Mouse (Mus musculus): ENCODE measurements around the gene Foxg1. TPM values are rescaled to one million over a fixed set of nuclear protein-coding genes. Genes with fewer than 3 reads are reported as not detected.

Gene Foxg1
- polyA plus RNA-seq, 1 experiment from 2014 or later = 0.75 TPM

- H3K36me3 ChIP-seq (ENCODE audit: control insufficient read depth, insufficient read depth, low read length) = no peaks in the 10 kb centered on the region
- ATAC-seq (replicated peaks; ENCODE audit: low FRiP score) (no peak), DNase-seq (ENCODE audit: low spot score) (no peak)
- H3K9me3 ChIP-seq (ENCODE audit: control insufficient read depth, low read length) = no peaks in the 10 kb centered on the region
- H3K4me3 ChIP-seq (ENCODE audit: low read depth, low read length) = no peak overlapping the region
- H3K27ac ChIP-seq (ENCODE audit: low read depth, low read length) = no peak overlapping the region
- peaks cover 86% of the 10 kb centered on the region for H3K27me3 ChIP-seq (replicated peaks; ENCODE audit: control insufficient read depth, insufficient read depth, low read length)
- H3K4me2 ChIP-seq = no peak overlapping the region
- WGBS = 4% methylated on average over 19 of the region's 19 CpGs
- H3K9ac ChIP-seq (ENCODE audit: low read depth, low read length) = no peak overlapping the region
- no peaks in the 10 kb centered on the region for H3K4me1 ChIP-seq (replicated peaks; ENCODE audit: control insufficient read depth, insufficient read depth, low read length)
Measured at GRCm38 (mm10) chr12:49376318-49376992, 6.0 kb upstream of the Foxg1 start.

- Histone ChIP-seq H3K4me1 (replicated peaks; ENCODE audit: control insufficient read depth, insufficient read depth, low read length) (no peaks in the 10 kb centered on the region), H3K9me3 (ENCODE audit: control insufficient read depth, low read length) (no peaks in the 10 kb centered on the region), H3K9ac (ENCODE audit: low read depth, low read length) (no peak overlapping the region), H3K27me3 (replicated peaks; ENCODE audit: control insufficient read depth, insufficient read depth, low read length) (peaks cover 96% of the 10 kb centered on the region), H3K4me3 (ENCODE audit: low read depth, low read length) (no peak overlapping the region), H3K36me3 (ENCODE audit: control insufficient read depth, insufficient read depth, low read length) (no peaks in the 10 kb centered on the region), H3K27ac (ENCODE audit: low read depth, low read length) (no peak overlapping the region), H3K4me2 (no peak overlapping the region)
- 4% methylated on average over 15 of the region's 15 CpGs for WGBS
- ATAC-seq (replicated peaks; ENCODE audit: low FRiP score) (no peak), DNase-seq (ENCODE audit: low spot score) (no peak)
Measured at GRCm38 (mm10) chr12:49377281-49377970, 5.0 kb upstream of the Foxg1 start.

GRCm38 (mm10) chr12:49378920-49379319 is 3.5 kb upstream of the Foxg1 start:
- DNase-seq (ENCODE audit: low spot score) (no peak), ATAC-seq (replicated peaks; ENCODE audit: low FRiP score) (no peak)
- 6% methylated on average over 1 of the region's 1 CpGs for WGBS
- Histone ChIP-seq H3K27me3 (replicated peaks; ENCODE audit: control insufficient read depth, insufficient read depth, low read length) (peaks cover 96% of the 10 kb centered on the region), H3K9ac (ENCODE audit: low read depth, low read length) (no peak overlapping the region), H3K9me3 (ENCODE audit: control insufficient read depth, low read length) (no peaks in the 10 kb centered on the region), H3K36me3 (ENCODE audit: control insufficient read depth, insufficient read depth, low read length) (no peaks in the 10 kb centered on the region), H3K4me2 (no peak overlapping the region), H3K4me1 (replicated peaks; ENCODE audit: control insufficient read depth, insufficient read depth, low read length) (no peaks in the 10 kb centered on the region), H3K27ac (ENCODE audit: low read depth, low read length) (no peak overlapping the region), H3K4me3 (ENCODE audit: low read depth, low read length) (no peak overlapping the region)

GRCm38 (mm10) chr12:49379446-49379845 is 3.0 kb upstream of the Foxg1 start:
- H3K9me3 ChIP-seq (ENCODE audit: control insufficient read depth, low read length) = no peaks in the 10 kb centered on the region
- H3K4me2 ChIP-seq = no peak overlapping the region
- no peak overlapping the region for H3K9ac ChIP-seq (ENCODE audit: low read depth, low read length)
- H3K36me3 ChIP-seq (ENCODE audit: control insufficient read depth, insufficient read depth, low read length) = no peaks in the 10 kb centered on the region
- H3K27ac ChIP-seq (ENCODE audit: low read depth, low read length) = no peak overlapping the region
- H3K4me3 ChIP-seq (ENCODE audit: low read depth, low read length) = no peak overlapping the region
- no peak for DNase-seq (ENCODE audit: low spot score)
- no peaks in the 10 kb centered on the region; the same call in 1 of the 2 replicates for H3K4me1 ChIP-seq (replicated peaks; ENCODE audit: control insufficient read depth, insufficient read depth, low read length)
- peaks cover 96% of the 10 kb centered on the region for H3K27me3 ChIP-seq (replicated peaks; ENCODE audit: control insufficient read depth, insufficient read depth, low read length)
- ATAC-seq (replicated peaks; ENCODE audit: low FRiP score) = no peak
- 5% methylated on average over 11 of the region's 11 CpGs for WGBS

DNA sequence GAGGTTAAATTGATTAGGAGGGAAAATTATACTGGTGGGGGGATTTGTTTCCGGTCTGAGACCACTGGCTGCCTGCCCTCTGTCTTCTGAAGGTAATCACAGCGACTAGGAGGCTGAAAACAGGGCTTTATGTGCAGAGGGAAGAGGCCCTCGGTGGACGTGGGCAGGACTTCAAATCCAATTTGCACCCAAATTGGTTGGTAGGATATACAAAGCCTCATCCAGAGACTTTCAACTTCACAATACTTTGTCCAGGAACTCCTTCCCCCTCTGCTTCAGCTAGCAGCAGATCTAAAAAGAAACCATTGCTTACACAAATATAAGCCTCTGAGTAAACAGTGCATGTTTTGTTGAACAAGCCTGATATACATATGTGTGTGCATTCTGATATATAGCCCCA is 2.0 kb upstream of the Foxg1 start:
- WGBS = 4% methylated on average over 4 of the region's 4 CpGs
- no peak overlapping the region for H3K4me2 ChIP-seq
- H3K36me3 ChIP-seq (ENCODE audit: control insufficient read depth, insufficient read depth, low read length) = no peaks in the 10 kb centered on the region
- H3K4me1 ChIP-seq (replicated peaks; ENCODE audit: control insufficient read depth, insufficient read depth, low read length) = no peaks in the 10 kb centered on the region; the same call in 1 of the 2 replicates
- no peak overlapping the region for H3K9ac ChIP-seq (ENCODE audit: low read depth, low read length)
- no peak for DNase-seq (ENCODE audit: low spot score)
- ATAC-seq (replicated peaks; ENCODE audit: low FRiP score) = no peak
- H3K27ac ChIP-seq (ENCODE audit: low read depth, low read length) = no peak overlapping the region
- H3K9me3 ChIP-seq (ENCODE audit: control insufficient read depth, low read length) = no peaks in the 10 kb centered on the region
- H3K4me3 ChIP-seq (ENCODE audit: low read depth, low read length) = no peak overlapping the region
- H3K27me3 ChIP-seq (replicated peaks; ENCODE audit: control insufficient read depth, insufficient read depth, low read length) = peaks cover 99% of the 10 kb centered on the region

GRCm38 (mm10) chr12:49381031-49381525 is 1.4 kb upstream of the Foxg1 start:
- H3K27me3 ChIP-seq (replicated peaks; ENCODE audit: control insufficient read depth, insufficient read depth, low read length) = peaks cover 99% of the 10 kb centered on the region
- H3K4me3 ChIP-seq (ENCODE audit: low read depth, low read length) = no peak overlapping the region
- no peak overlapping the region for H3K4me2 ChIP-seq
- no peaks in the 10 kb centered on the region; the same call in 1 of the 2 replicates for H3K4me1 ChIP-seq (replicated peaks; ENCODE audit: control insufficient read depth, insufficient read depth, low read length)
- ATAC-seq (replicated peaks; ENCODE audit: low FRiP score) (no peak), DNase-seq (ENCODE audit: low spot score) (no peak)
- H3K27ac ChIP-seq (ENCODE audit: low read depth, low read length) = no peak overlapping the region
- no peak overlapping the region for H3K9ac ChIP-seq (ENCODE audit: low read depth, low read length)
- 6% methylated on average over 4 of the region's 4 CpGs for WGBS
- H3K9me3 ChIP-seq (ENCODE audit: control insufficient read depth, low read length) = no peaks in the 10 kb centered on the region
- H3K36me3 ChIP-seq (ENCODE audit: control insufficient read depth, insufficient read depth, low read length) = no peaks in the 10 kb centered on the region

DNA sequence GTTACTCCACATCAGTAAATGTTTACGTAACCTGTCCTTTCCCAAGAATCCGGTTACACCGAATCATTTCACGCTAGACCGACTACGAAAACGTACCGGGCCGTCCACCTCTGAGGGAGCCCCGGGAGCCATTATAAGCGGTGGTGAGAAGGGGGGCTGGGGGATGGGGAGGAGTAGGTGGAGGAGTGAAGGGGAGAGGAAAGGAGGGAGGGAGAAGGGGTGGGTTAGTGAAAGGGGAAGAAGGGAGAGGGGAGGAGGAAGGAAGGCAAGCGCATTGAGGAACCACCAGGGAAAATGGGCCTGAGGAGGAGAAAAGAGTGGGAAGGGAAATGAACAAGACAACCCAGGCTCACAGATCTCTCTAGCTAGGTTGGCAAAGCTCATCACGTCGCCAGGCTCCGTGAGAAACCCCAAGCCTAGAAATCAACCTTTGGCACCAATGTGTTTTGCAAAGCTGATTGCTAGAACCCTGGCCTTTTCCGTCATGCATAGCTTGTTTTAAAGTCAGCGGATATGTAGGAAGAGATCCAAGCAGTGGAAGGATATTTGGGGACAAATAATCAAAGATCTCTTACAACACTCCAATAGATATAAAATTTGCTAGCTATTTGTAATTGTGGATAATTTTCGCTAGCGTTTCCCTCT is 617 bp upstream of the Foxg1 start:
- ATAC-seq (replicated peaks; ENCODE audit: low FRiP score) (no peak), DNase-seq (ENCODE audit: low spot score) (no peak)
- no peak overlapping the region for H3K4me2 ChIP-seq
- 1% methylated on average over 19 of the region's 19 CpGs for WGBS
- no peaks in the 10 kb centered on the region; the same call in 1 of the 2 replicates for H3K4me1 ChIP-seq (replicated peaks; ENCODE audit: control insufficient read depth, insufficient read depth, low read length)
- H3K27me3 ChIP-seq (replicated peaks; ENCODE audit: control insufficient read depth, insufficient read depth, low read length) = peaks cover 95% of the 10 kb centered on the region
- H3K27ac ChIP-seq (ENCODE audit: low read depth, low read length) = no peak overlapping the region
- H3K9me3 ChIP-seq (ENCODE audit: control insufficient read depth, low read length) = no peaks in the 10 kb centered on the region
- no peak overlapping the region for H3K9ac ChIP-seq (ENCODE audit: low read depth, low read length)
- no peaks in the 10 kb centered on the region for H3K36me3 ChIP-seq (ENCODE audit: control insufficient read depth, insufficient read depth, low read length)
- H3K4me3 ChIP-seq (ENCODE audit: low read depth, low read length) = no peak overlapping the region

GRCm38 (mm10) chr12:49383521-49384133 is 1.2 kb downstream of the Foxg1 start:
- peak; percentile 81 for ATAC-seq (replicated peaks; ENCODE audit: low FRiP score)
- 1% methylated on average over 56 of the region's 67 CpGs for WGBS

More at GRCm38 (mm10) chr12:49383521-49384133, 1.2 kb downstream of the Foxg1 start:
- H3K4me1 ChIP-seq (replicated peaks; ENCODE audit: control insufficient read depth, insufficient read depth, low read length) = no peaks in the 10 kb centered on the region; the same call in 1 of the 2 replicates
- peak overlapping the region; percentile 32 for H3K4me3 ChIP-seq (ENCODE audit: low read depth, low read length)
- H3K9ac ChIP-seq (ENCODE audit: low read depth, low read length) = no peak overlapping the region
- no peak overlapping the region for H3K27ac ChIP-seq (ENCODE audit: low read depth, low read length)
- no peak for DNase-seq (ENCODE audit: low spot score)
- H3K9me3 ChIP-seq (ENCODE audit: control insufficient read depth, low read length) = no peaks in the 10 kb centered on the region
- peak overlapping the region; percentile 59 for H3K4me2 ChIP-seq
- peaks cover 85% of the 10 kb centered on the region for H3K27me3 ChIP-seq (replicated peaks; ENCODE audit: control insufficient read depth, insufficient read depth, low read length)
- no peaks in the 10 kb centered on the region for H3K36me3 ChIP-seq (ENCODE audit: control insufficient read depth, insufficient read depth, low read length)

Data from liver, embryonic 11.5 days (tissue).